Mouse (Mus musculus): ENCODE measurements around the gene Zbtb2.

DNA sequence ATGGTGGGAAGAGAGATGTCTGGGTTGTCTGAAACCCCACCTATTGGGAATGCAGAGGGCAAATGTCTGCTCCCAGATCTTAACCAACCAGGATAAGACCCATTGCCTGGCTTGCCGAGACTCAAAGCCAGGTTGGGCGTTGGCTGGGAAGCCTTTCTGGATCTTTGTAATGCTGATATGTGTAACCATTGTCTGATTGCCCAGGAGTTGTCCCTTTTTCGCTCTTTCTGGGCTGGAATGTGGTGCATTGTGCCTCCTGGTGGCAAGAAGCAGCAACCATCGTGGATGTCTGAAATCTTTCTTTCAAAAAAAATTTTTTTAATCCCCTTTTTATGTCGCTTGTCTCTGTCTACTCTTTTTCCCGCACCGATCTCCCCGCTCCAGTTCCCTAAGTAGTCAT lies 54.6 kb downstream of the Zbtb2 start:
- TF ChIP-seq CTCF (IDR thresholded peaks at IDR 0.05; ENCODE audit: low read depth) (peak; percentile 66), EP300 (IDR thresholded peaks at IDR 0.05; ENCODE audit: low read depth) (no peak)
